Mouse (Mus musculus) small intestine, adult 2 months (tissue): Measurements from ENCODE around the gene Fcho2.

Source experiments
- CTCF ChIP-seq: fragments of 200-500 bp; IDR thresholded peaks from 2 replicates; pipeline ENCODE4 v1.5.1; 2012; ENCODE audit warnings: low read depth, mild to moderate bottlenecking, control low read depth, inconsistent platforms, low read length, moderate library complexity, mixed read lengths; ENCODE audit not compliant: insufficient replicate concordance, insufficient read length; ENCODE audit errors: extremely low read depth
- POLR2A ChIP-seq: fragments of 200-500 bp; IDR thresholded peaks from 2 replicates; pipeline ENCODE4 v1.6.1; 2012; ENCODE audit warnings: low read depth, mild to moderate bottlenecking, control low read depth, inconsistent platforms, low read length, moderate library complexity

DNA sequence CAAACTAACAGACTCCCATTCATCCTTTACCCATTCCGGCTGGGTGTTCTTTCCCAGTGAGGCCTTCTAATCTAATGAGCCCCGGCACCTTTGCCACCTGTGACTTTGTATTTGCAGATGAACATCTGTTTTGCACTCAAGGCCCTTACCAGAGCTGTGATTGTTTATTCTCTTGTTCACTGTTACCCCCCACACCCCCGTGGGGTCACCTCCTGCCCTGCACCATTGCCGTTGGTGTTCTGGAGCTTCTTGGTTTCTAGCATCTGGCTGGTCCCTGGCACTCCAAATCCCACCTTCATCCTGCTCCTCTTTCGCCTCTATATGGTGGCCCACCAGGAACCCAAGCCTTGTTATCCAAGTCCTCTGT is 114.0 kb downstream of the Fcho2 start:
- TF ChIP-seq CTCF (no peak), POLR2A (no peak)
